Comparison of ENCODE assay signal across 10 mouse cellular contexts in the genomic region with DNA sequence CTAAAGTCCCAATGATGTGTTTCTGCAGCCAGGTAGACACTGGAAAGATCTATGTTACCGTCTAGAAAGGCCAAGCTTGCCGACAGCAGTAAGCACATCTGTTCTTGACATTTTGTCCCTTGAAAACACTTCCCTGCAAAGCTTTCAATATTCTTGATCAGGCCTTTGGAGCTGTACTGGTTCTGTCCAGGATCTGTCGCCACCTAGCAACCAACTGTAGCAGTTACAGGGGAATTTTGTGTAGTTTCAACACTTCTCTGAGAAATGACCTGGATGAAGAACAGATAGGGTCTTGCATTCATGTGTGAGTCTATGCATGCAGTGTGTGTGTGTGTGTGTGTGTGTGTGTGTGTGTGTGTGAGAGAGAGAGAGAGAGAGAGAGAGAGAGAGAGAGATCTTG.
A peak's percentile ranks its signal among the peaks of the same experiment; 100 is the strongest.
DNase-seq lines count a peak whose midpoint lies in the region.
"Had no signal": no experiment of that assay in that cellular context is flagged by ENCODE, and none has a peak within 500 bp of the region (broad histone marks: within the 10 kb centered on the region; RNA-seq: fewer than 3 reads in every experiment).

No protein-coding gene starts in this region.

- DNase-seq in cerebellum, adult 18-20 months = peak; percentile 5 to 13
- no peak for DNase-seq in cerebellum, postnatal 36 days
- DNase-seq in layer of hippocampus, adult 11-12 months (ENCODE audit: low spot score) = peak; percentile 13
- no peak for DNase-seq in layer of hippocampus, adult 9-11 months
- peak; percentile 8 to 31 for DNase-seq in right cerebral cortex, adult 2 months (ENCODE audit: low spot score in 2 of 2)
- no peak for DNase-seq in right cerebral cortex, postnatal 25 days
- DNase-seq in thymus, adult 18-20 months = no peak
- no peak for DNase-seq in T-cell, adult 2 months (ENCODE audit: low spot score)
- DNase-seq: adrenal gland, postnatal 10 days; heart, postnatal 36 days had no signal

Comparison
In these comparisons a context has a peak if more than half of its experiments do, and no peak if none do; other contexts are left out.
1. DNase-seq: peak in cerebellum, adult 18-20 months (2 of 2), layer of hippocampus, adult 11-12 months (single experiment) and right cerebral cortex, adult 2 months (2 of 2); none in cerebellum, postnatal 36 days (0 of 2), layer of hippocampus, adult 9-11 months (single experiment), right cerebral cortex, postnatal 25 days (single experiment), thymus, adult 18-20 months (0 of 2) and T-cell, adult 2 months (single experiment).